Mouse (Mus musculus) cerebellum, adult 9-11 months (tissue): ENCODE data around the gene Hsd17b3.
"Not testable (repeated sequence)": the region's sequence is repeated elsewhere in the genome, so short reads cannot be mapped to it uniquely, and the experiment has no call there.

ENCODE experiments used
- DNase-seq: peaks from one replicate; pipeline ENCODE4 v3.0.0; 2022

Gene Hsd17b3

GRCm38 (mm10) chr13:64081012-64081919 is 7.8 kb downstream of the Hsd17b3 start:
- no peak for DNase-seq

- DNase-seq: no peak
Observed at GRCm38 (mm10) chr13:64077591-64077990, 11.4 kb downstream of the Hsd17b3 start.

GRCm38 (mm10) chr13:64076074-64076473 is 13.0 kb downstream of the Hsd17b3 start:
- DNase-seq: no peak

GRCm38 (mm10) chr13:64066653-64067052 is 22.4 kb downstream of the Hsd17b3 start:
- no peak for DNase-seq

- no peak for DNase-seq
Observed at GRCm38 (mm10) chr13:64064276-64064675, 24.8 kb downstream of the Hsd17b3 start.

- no peak for DNase-seq
Observed at GRCm38 (mm10) chr13:64060935-64061506, 28.0 kb downstream of the Hsd17b3 start.

GRCm38 (mm10) chr13:64053959-64054358 is 35.1 kb downstream of the Hsd17b3 start:
- DNase-seq: no peak

- not testable (repeated sequence) for DNase-seq
Observed at GRCm38 (mm10) chr13:64052281-64052680, 36.7 kb downstream of the Hsd17b3 start.

GRCm38 (mm10) chr13:64050895-64051294 is 38.1 kb downstream of the Hsd17b3 start:
- DNase-seq: no peak

GRCm38 (mm10) chr13:64049535-64049934 is 39.5 kb downstream of the Hsd17b3 start:
- DNase-seq: no peak

- no peak for DNase-seq
Observed at GRCm38 (mm10) chr13:64048467-64048866, 40.6 kb downstream of the Hsd17b3 start.

- DNase-seq: no peak
Observed at GRCm38 (mm10) chr13:64039976-64040375, 49.1 kb downstream of the Hsd17b3 start.

- peak; percentile 41 for DNase-seq
Observed at GRCm38 (mm10) chr13:64038114-64038513, 50.9 kb downstream of the Hsd17b3 start.

GRCm38 (mm10) chr13:64036079-64037011 is 52.7 kb downstream of the Hsd17b3 start:
- DNase-seq: peak; percentile 66

GRCm38 (mm10) chr13:64035036-64035435 is 54.0 kb downstream of the Hsd17b3 start:
- no peak for DNase-seq

GRCm38 (mm10) chr13:64033921-64034320 is 55.1 kb downstream of the Hsd17b3 start:
- DNase-seq: no peak

GRCm38 (mm10) chr13:64033181-64033580 is 55.8 kb downstream of the Hsd17b3 start:
- DNase-seq: no peak

- no peak for DNase-seq
Observed at GRCm38 (mm10) chr13:64031254-64031653, 57.8 kb downstream of the Hsd17b3 start.

- no peak for DNase-seq
Observed at GRCm38 (mm10) chr13:64030792-64031191, 58.2 kb downstream of the Hsd17b3 start.

GRCm38 (mm10) chr13:64024803-64025202 is 64.2 kb downstream of the Hsd17b3 start:
- no peak for DNase-seq

- DNase-seq: no peak
Observed at GRCm38 (mm10) chr13:64022786-64023468, 66.1 kb downstream of the Hsd17b3 start.

GRCm38 (mm10) chr13:64020902-64021311 is 68.1 kb downstream of the Hsd17b3 start:
- peak; percentile 85 for DNase-seq
